Mouse (Mus musculus): ENCODE results near the gene Ly6g5c.
A peak's percentile ranks its signal among the peaks of the same experiment; 100 is the strongest.
"Not testable (repeated sequence)": the region's sequence is repeated elsewhere in the genome, so short reads cannot be mapped to it uniquely, and the experiment has no call there.

Gene Ly6g5c

GRCm38 (mm10) chr17:35111774-35112173 is 3.7 kb downstream of the Ly6g5c start:
- no peak for DNase-seq (ENCODE audit: low spot score)

GRCm38 (mm10) chr17:35115046-35116019 is 7.3 kb downstream of the Ly6g5c start, which contains the start of gene Ly6g5b:
Ly6g5b (minus strand) TSS chr17:35115428.
- DNase-seq (ENCODE audit: low spot score): no peak

DNA sequence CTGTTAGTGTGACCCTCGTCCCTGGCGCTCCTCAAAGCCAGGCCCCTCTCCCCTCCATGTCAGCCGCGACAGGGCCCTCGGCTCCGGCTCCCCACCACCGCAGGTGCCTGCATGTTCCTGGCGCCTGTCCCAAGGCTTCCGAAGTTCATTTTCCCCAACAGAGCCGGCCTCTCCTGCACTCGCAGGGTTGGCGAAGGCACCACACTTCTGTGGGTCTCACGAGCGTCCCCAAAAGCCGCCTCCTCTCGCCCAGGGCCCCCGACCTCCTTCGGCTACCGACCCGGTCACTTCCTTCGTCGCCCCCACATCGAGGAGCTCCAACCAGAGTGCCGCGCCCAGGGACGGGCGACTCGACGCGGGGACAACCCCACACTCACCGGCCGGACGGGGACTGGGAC is 12.7 kb downstream of the Ly6g5c start:
- no peak for DNase-seq (ENCODE audit: low spot score)

GRCm38 (mm10) chr17:35121143-35121799 is 13.2 kb downstream of the Ly6g5c start, which contains the start of gene Gpank1:
Gpank1 (plus strand) TSS chr17:35121455.
- peak; percentile 99 for DNase-seq (ENCODE audit: low spot score)

GRCm38 (mm10) chr17:35121871-35122303 is 13.8 kb downstream of the Ly6g5c start, which contains the start of gene Csnk2b:
Csnk2b (minus strand) TSS chr17:35122053.
- peak; percentile 36 for DNase-seq (ENCODE audit: low spot score)

DNA sequence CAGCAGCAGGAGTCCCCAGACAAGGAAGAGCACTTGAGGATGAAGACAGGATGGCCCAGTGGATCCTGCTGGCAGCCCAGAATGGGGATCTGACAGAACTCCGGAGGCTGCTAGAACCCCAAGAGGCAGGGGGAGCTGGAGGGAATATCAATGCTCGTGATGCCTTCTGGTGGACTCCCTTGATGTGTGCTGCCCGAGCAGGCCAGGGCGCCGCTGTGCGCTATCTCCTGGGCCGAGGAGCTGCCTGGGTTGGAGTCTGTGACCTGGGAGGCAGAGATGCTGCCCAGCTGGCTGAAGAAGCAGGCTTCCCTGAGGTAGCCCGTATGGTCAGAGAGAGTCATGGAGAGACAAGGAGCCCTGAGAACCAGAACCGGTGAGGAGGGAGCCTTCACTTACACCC is 15.2 kb downstream of the Ly6g5c start:
- DNase-seq (ENCODE audit: low spot score): not testable (repeated sequence)

DNA sequence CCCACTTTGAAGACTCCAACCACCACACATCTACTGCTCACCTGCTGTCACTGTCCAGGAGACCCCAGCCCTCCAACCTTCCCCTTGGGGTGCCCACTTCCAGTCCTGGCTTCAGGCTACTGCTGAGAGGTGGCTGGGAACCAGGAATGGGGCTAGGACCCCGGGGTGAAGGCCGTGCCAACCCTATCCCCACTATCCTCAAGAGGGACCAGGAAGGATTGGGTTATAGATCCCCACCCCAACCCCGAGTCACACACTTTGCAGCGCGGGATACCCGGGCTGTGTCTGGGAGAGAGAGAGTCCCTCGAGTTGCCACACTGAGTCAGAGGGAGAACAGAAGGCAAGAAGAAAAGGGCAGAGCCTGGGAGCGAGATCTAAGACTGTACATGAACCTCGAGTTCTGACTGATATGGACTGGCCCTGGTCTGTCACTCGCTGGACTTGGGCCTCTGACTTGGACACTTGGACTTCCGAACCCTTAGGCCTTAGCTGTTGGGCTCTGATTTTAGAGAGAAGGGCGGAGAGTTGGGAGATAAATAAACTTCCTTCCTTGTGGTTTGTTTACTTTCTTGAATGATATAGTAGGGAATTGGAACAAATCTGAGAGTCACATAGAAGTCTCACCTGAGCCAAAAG is 16.3 kb downstream of the Ly6g5c start:
- not testable (repeated sequence) for DNase-seq (ENCODE audit: low spot score)

DNA sequence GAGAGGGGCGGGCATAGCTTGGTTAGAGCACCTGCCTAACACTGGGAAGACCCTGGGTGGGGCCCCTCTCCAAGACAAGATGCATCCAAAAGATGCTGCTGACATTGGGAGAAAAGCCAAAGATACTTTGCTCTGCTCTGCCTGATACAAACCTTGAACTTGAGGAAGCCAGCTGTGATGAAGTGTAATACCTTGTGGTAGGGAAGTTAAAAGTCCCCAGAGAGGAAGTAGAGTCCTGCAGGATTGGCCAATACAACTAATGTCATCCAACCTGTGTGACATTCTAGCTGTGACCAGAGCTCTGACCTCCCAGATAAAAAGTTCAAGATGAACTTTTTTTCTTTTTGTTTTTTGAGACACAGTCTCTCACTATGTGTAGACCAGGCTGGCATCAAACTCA is 17.0 kb downstream of the Ly6g5c start:
- DNase-seq (ENCODE audit: low spot score): no peak

GRCm38 (mm10) chr17:35125578-35125977 is 17.5 kb downstream of the Ly6g5c start:
- DNase-seq (ENCODE audit: low spot score): peak; percentile 33

GRCm38 (mm10) chr17:35126206-35126611 is 18.1 kb downstream of the Ly6g5c start, which contains the start of gene D17H6S53E:
D17H6S53E (plus strand) TSS chr17:35126373.
- DNase-seq (ENCODE audit: low spot score): peak; percentile 77

GRCm38 (mm10) chr17:35127017-35127416 is 18.9 kb downstream of the Ly6g5c start:
- no peak for DNase-seq (ENCODE audit: low spot score)

GRCm38 (mm10) chr17:35128996-35129395 is 20.9 kb downstream of the Ly6g5c start:
- no peak for DNase-seq (ENCODE audit: low spot score)

DNA sequence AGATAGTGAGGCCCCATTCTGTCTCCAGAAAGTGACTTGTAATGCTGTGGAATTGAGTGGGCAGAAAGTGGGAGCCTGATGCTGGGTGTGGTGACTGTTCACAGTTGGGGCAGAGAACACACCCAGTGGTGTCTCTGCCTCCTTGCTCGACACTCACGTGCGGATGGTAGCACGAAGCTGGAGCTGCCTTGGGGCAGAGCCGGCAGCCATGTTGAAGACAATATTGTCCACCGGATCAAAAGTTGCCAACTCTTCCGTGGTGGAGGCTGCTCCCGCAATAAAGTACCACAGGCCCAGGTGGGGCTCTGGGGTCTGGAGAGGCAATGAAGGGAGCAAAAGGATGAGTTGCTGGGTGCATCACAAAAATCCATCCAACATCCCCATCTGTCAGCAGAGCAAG is 23.0 kb downstream of the Ly6g5c start:
- no peak for DNase-seq (ENCODE audit: low spot score)

DNA sequence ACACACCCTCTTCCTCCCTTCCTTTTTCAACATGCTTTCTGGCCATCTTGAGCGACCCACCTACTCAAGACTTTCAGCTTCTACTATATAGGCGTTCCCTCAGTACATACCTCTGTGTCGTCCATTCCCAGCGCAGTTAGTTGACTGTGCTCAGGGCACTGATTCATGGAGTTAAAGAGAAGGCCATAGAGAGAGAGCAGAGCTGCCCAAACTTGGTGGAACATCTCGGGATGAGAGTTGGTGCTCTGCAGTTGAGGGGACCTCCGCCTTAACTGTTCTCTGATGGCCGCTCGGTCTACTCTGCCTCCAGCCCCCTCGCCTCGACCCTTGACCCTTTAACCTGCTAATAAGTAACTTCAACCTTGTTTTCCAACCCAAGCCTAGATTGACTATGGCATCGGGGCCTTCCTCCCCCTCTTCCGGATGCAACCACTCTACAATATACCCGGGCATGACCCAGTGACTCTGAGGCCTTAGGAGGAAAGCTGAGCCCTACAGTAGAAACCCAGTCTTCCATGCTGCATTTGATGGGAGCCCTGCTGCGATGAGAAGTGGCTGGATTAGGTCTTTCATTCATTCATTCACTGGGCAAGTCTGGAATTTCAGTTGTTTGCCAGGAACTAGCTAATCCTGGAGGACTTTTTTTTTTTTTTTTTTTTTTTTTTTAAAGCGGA is 23.6 kb downstream of the Ly6g5c start, which contains the start of gene Apom:
Apom (minus strand) TSS at position 551 of the 674 bp plus-strand sequence.
- DNase-seq (ENCODE audit: low spot score): no peak

DNA sequence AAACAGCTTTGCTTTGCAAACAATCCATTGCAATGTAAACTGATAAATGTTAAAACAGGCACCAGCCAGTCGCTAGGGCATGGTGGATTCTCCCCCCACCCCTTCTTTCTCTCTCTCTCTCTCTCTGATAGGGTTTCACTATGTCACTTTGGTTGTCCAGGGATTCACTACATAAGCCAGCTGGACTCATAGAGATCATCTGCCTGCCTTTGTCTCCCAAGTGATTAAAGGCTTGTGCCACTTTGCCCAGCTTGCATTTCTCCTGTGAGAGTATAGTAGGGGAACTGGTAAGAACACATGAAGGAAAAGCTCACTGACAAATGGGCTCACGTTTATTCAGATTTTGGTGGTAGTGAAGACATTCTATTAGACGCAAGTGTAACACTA is 24.1 kb downstream of the Ly6g5c start:
- DNase-seq (ENCODE audit: low spot score): no peak

- no peak for DNase-seq (ENCODE audit: low spot score)
Observed at GRCm38 (mm10) chr17:35133517-35133916, 25.4 kb downstream of the Ly6g5c start.

- peak; percentile 92 for DNase-seq (ENCODE audit: low spot score)
Observed at GRCm38 (mm10) chr17:35134801-35135590, 26.9 kb downstream of the Ly6g5c start, which contains the start of gene Bag6. Bag6 (plus strand) TSS chr17:35135178.

GRCm38 (mm10) chr17:35135591-35136320 is 27.7 kb downstream of the Ly6g5c start:
- DNase-seq (ENCODE audit: low spot score): peak; percentile 53

DNA sequence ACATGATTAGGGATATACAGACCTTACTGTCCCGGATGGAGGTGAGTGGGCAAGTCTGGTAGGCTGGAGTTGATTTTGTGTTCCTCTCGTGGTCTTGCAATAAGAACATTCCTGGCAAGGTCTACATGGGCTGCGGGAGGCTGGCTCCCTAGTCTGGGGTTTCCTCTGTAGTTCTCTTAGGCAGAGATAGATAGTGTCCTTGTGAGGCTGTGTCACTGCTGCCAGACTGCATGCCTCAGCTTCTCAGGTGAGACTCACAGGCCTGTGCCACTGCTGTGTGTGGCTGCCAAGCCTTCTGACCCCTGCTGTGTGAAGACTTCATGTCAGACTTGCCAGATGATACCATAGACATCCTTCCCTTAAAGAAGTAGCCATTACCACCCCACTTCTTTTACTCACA is 31.2 kb downstream of the Ly6g5c start:
- no peak for DNase-seq (ENCODE audit: low spot score)

DNA sequence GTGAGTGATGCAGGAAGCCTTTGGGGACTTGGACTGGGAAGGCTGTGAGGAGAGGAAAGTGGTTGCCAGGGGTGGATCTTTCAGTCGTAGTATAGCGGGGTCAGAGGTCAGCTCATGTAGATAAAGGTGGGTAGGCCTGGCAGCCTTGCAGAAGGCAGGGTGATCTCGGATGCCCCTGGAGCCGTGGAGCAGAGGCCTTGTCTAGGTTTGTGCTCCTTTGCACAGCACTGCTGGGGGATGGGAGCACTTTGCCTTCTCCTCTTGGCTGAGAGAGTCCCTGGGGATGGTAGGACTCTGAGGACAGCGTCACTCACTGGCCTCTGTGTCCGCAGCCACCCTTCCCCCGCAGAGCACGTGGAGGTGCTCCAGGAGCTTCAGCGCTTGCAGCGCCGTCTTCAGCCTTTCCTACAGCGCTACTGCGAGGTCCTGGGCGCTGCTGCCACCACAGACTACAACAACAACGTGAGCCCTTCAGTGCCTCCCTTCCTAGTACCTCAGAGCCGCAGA is 32.5 kb downstream of the Ly6g5c start:
- DNase-seq (ENCODE audit: low spot score): no peak

Measured in lung, postnatal 25 days (tissue).